Mouse (Mus musculus) forebrain, postnatal 0 days (tissue): ENCODE results near the gene Spata16. TPM values are rescaled to one million over a fixed set of nuclear protein-coding genes. Genes with fewer than 3 reads are reported as not detected.

Experiments used
- ATAC-seq: fragments of 200-750 bp; cut with Nextera tagmentation; 2 replicates; pipeline ENCODE4 v1.8.0; 2017; ENCODE audit warnings: mild to moderate bottlenecking, moderate library complexity
- DNase-seq: peaks from one replicate; pipeline ENCODE4 v3.0.0-alpha.2; 2015
- H3K27ac ChIP-seq: fragments of 300-500 bp; sonication (generic); 2 replicates; pipeline ENCODE4 v1.5.1; 2014; ENCODE audit warnings: low read depth, mild to moderate bottlenecking, antibody characterized with exemption, low read length, moderate library complexity, mixed read lengths
- H3K27me3 ChIP-seq: fragments of 300-500 bp; sonication (generic); 2 replicates; pipeline ENCODE4 v1.6.1; 2014; ENCODE audit warnings: mild to moderate bottlenecking, low read length, mixed read lengths; ENCODE audit not compliant: insufficient read depth
- H3K36me3 ChIP-seq: fragments of 300-500 bp; sonication (generic); 2 replicates; pipeline ENCODE4 v1.6.1; 2014; ENCODE audit warnings: mild to moderate bottlenecking, moderate library complexity; ENCODE audit not compliant: insufficient read depth
- H3K4me1 ChIP-seq: fragments of 300-500 bp; sonication (generic); 2 replicates; pipeline ENCODE4 v1.6.1; 2014; ENCODE audit warnings: antibody characterized with exemption; ENCODE audit not compliant: insufficient read depth
- H3K4me2 ChIP-seq: fragments of 300-500 bp; sonication (generic); 2 replicates; pipeline ENCODE4 v1.6.1; 2014; ENCODE audit warnings: low read depth, mild to moderate bottlenecking, moderate library complexity
- H3K4me3 ChIP-seq: fragments of 300-500 bp; sonication (generic); 2 replicates; pipeline ENCODE4 v1.5.1; 2014; ENCODE audit warnings: low read depth, low read length, mixed read lengths
- H3K9ac ChIP-seq: fragments of 300-500 bp; sonication (generic); 2 replicates; pipeline ENCODE4 v1.6.1; 2014; ENCODE audit warnings: mild to moderate bottlenecking
- H3K9me3 ChIP-seq: fragments of 300-500 bp; sonication (generic); 2 replicates; pipeline ENCODE4 v1.6.1; 2016; ENCODE audit warnings: low read length
- CTCF ChIP-seq: sonication (generic); IDR thresholded peaks from 2 replicates; pipeline ENCODE4 v1.5.1; 2016; ENCODE audit warnings: antibody characterized with exemption, control low read depth, low read depth
- WGBS: fragments of 180-500 bp; shearing (Covaris S2); extraction: QIAGEN DNeasy Blood & Tissue Kit; methylation state at CpG from one replicate; pipeline ENCODE4 v1.1.7; 2014; 5-methylcytosine and 5-hydroxymethylcytosine counted together
- polyA plus RNA-seq: library from polyadenylated mRNA; unstranded; fragments of >200 nt; fragmentation: Nextera tagmentation; extraction: Ambion mirVana; gene quantifications from 2 replicates; pipeline ENCODE4 v1.2.1, GENCODE M21; 2015
- total RNA-seq: library from RNA; depleted of rRNA; stranded (reverse); fragments of >200 nt; gene quantifications from 2 replicates; pipeline ENCODE4 v1.2.3, GENCODE M21; 2014

The Spata16 gene
- total and polyA plus RNA-seq, 2 experiments from 2014 or later, result not detected

- no peaks in the 10 kb centered on the region for H3K9me3 ChIP-seq
Measured at GRCm38 (mm10) chr3:26850207-26850606, 212.8 kb downstream of the Spata16 start.

DNA sequence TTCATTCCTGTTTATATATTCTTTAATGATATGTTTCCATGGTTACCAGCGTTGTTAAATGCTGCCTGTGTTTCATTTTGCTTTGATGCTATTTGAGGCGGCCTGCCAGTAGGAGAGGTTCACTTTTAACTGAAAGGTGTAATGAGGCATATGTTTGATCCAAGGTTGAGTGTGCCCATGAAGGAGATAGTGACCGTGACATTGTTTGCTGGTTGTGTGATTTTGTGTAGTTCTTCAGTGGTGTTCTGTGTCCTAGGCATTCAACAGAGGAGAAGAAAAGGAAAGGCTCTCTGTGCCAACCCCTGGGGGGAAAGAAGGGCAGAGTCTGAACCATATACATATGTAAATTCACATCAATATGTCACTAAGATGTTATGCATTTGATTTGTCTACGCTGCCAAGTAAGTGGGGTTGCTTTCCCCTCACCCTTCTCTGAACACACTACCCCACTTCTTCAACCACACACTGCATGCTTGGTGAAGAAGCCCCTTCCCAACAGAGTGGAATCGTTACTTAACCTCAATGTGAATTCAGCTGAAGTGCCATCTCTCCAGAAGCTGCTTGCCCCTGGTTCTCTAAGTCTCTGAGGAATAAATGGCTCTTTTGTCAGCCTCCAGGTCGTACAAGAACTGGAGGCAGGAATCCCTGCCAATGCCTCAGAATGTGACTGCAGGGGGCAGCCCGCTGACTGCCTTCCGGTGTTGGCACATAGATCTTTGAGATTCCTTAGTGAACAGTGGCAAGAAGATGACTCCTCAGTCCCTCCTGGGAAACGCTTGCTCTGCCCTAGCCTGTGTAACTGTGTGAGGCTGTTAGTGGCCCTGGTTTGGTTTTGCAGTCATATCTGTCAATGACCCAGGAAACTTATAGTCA is 213.5 kb downstream of the Spata16 start:
- 12% methylated on average over 9 of the region's 9 CpGs for WGBS
- H3K27me3 ChIP-seq, result no peaks in the 10 kb centered on the region
- ATAC-seq (peak; percentile 89), DNase-seq (peak; percentile 62)
- peak overlapping the region; percentile 72 for H3K27ac ChIP-seq
- H3K9me3 ChIP-seq, result no peaks in the 10 kb centered on the region
- H3K4me1 ChIP-seq, result peaks cover 5% of the 10 kb centered on the region
- peak; percentile 28; the same call in 1 of the 2 replicates for TF ChIP-seq CTCF
- no peak overlapping the region for H3K4me3 ChIP-seq
- no peaks in the 10 kb centered on the region for H3K36me3 ChIP-seq
- no peak overlapping the region for H3K9ac ChIP-seq
- H3K4me2 ChIP-seq, result no peak overlapping the region

More at GRCm38 (mm10) chr3:26850207-26850606, 212.8 kb downstream of the Spata16 start:
- H3K4me1 ChIP-seq, result peaks cover 5% of the 10 kb centered on the region
- TF ChIP-seq CTCF, result no peak
- 0 out of 2 replicates have a peak overlapping the region, but pooled peaks have one; percentile 21 for H3K27ac ChIP-seq
- no peak overlapping the region for H3K9ac ChIP-seq
- ATAC-seq (no peak), DNase-seq (no peak)
- H3K27me3 ChIP-seq, result no peaks in the 10 kb centered on the region
- no peaks in the 10 kb centered on the region for H3K36me3 ChIP-seq
- H3K4me3 ChIP-seq, result no peak overlapping the region
- no peak overlapping the region for H3K4me2 ChIP-seq

GRCm38 (mm10) chr3:26853557-26853956 is 216.1 kb downstream of the Spata16 start:
- no peak for ATAC-seq
- Histone ChIP-seq H3K27me3 (no peaks in the 10 kb centered on the region), H3K36me3 (no peaks in the 10 kb centered on the region), H3K27ac (no peak overlapping the region), H3K4me2 (no peak overlapping the region), H3K9me3 (no peaks in the 10 kb centered on the region), H3K4me1 (peaks cover 5% of the 10 kb centered on the region), H3K9ac (no peak overlapping the region), H3K4me3 (no peak overlapping the region)
- TF ChIP-seq CTCF, result no peak
- WGBS, result 82% methylated on average over 5 of the region's 5 CpGs
- no peak for DNase-seq

DNA sequence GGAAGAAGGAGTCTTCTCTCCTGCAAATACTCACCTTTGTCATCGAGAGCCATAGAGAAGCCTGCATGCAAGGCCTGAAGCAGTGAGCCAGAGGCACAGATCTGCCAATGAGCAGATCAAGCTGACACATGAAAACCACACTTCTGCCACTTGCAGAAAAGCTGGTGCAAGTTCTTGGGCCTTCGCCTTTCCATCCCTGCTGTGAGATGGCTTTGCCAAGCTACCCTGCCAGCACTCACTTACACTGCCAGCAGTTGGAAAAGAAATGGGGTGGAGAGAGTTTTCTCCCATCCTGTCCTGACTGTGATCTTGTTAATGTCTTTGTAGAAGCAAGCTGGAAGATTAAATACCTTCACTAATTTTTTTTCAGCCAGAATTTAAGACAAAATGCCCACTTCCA is 237.3 kb downstream of the Spata16 start:
- DNase-seq (peak; percentile 86), ATAC-seq (peak; percentile 93)
- Histone ChIP-seq H3K27ac (peak overlapping the region; percentile 42), H3K4me1 (no peaks in the 10 kb centered on the region), H3K4me3 (no peak overlapping the region), H3K36me3 (no peaks in the 10 kb centered on the region), H3K27me3 (no peaks in the 10 kb centered on the region), H3K9ac (no peak overlapping the region), H3K9me3 (no peaks in the 10 kb centered on the region), H3K4me2 (no peak overlapping the region)
- WGBS, result 50% methylated on average over 2 of the region's 2 CpGs
- TF ChIP-seq CTCF, result no peak

- H3K4me2 ChIP-seq, result no peak overlapping the region
- 44% methylated on average over 2 of the region's 2 CpGs for WGBS
- no peak for DNase-seq
- H3K9me3 ChIP-seq, result no peaks in the 10 kb centered on the region
- H3K9ac ChIP-seq, result no peak overlapping the region
- no peaks in the 10 kb centered on the region for H3K36me3 ChIP-seq
- no peaks in the 10 kb centered on the region for H3K4me1 ChIP-seq
- no peak overlapping the region for H3K27ac ChIP-seq
- no peak for ATAC-seq
- H3K4me3 ChIP-seq, result no peak overlapping the region
- no peak for TF ChIP-seq CTCF
- H3K27me3 ChIP-seq, result no peaks in the 10 kb centered on the region
Measured at GRCm38 (mm10) chr3:26877291-26877690, 239.9 kb downstream of the Spata16 start.

GRCm38 (mm10) chr3:26916607-26917006 is 279.2 kb downstream of the Spata16 start:
- H3K27ac ChIP-seq, result no peak overlapping the region
- H3K4me2 ChIP-seq, result no peak overlapping the region
- no peaks in the 10 kb centered on the region for H3K27me3 ChIP-seq
- H3K4me1 ChIP-seq, result no peaks in the 10 kb centered on the region
- H3K4me3 ChIP-seq, result no peak overlapping the region
- no peak for DNase-seq
- no peak for TF ChIP-seq CTCF
- no peaks in the 10 kb centered on the region for H3K9me3 ChIP-seq
- no peaks in the 10 kb centered on the region for H3K36me3 ChIP-seq
- no peak overlapping the region for H3K9ac ChIP-seq
- whole genome bisulfite sequencing, result 58% methylated on average over 1 of the region's 1 CpGs
- ATAC-seq, result no peak

DNA sequence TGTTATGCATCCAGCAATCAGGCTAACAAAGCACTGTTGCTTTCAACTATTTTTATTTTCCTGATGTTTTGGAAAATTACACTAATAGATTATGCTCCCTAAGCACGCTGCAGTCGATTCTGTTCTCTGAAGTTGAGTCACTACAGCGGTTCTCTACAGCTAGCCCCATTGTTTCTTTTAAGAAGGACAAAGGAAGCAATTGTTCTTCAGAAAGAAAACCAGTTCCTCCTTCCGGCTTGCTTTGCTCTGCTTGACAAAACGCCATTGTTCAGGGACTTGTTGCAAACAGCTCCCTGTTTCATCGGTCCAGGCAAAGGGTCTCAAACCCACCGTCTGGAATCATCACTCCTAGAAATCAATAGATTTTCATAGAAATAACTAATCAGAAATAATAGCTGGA is 283.6 kb downstream of the Spata16 start:
- Histone ChIP-seq H3K9ac (no peak overlapping the region), H3K27me3 (no peaks in the 10 kb centered on the region), H3K36me3 (no peaks in the 10 kb centered on the region), H3K4me1 (no peaks in the 10 kb centered on the region), H3K27ac (no peak overlapping the region), H3K4me2 (no peak overlapping the region), H3K9me3 (peaks cover 5% of the 10 kb centered on the region; the same call in 1 of the 2 replicates), H3K4me3 (no peak overlapping the region)
- DNase-seq (no peak), ATAC-seq (no peak)
- 24% methylated on average over 7 of the region's 7 CpGs for WGBS
- TF ChIP-seq CTCF, result no peak
